Mouse (Mus musculus) G1E (cell line): ENCODE data around the gene Guk1.

ENCODE experiments used
- CTCF ChIP-seq: IDR thresholded peaks from 2 replicates; pipeline ENCODE4 v1.5.1; 2012; ENCODE audit warnings: low read depth, low read length, inconsistent platforms, mixed read lengths
- GATA1 ChIP-seq: IDR thresholded peaks from 2 replicates; pipeline ENCODE4 v1.6.1; 2012; ENCODE audit warnings: borderline replicate concordance, low read length, inconsistent platforms, mixed read lengths

GRCm38 (mm10) chr11:59228122-59228953, 36.3 kb upstream of the Guk1 start, which contains the start of gene Arf1:
- no peak for TF ChIP-seq CTCF
- TF ChIP-seq GATA1, result no peak
